Mouse (Mus musculus): ENCODE results near the gene Pagr1b. TPM values are rescaled to one million over a fixed set of nuclear protein-coding genes. Genes with fewer than 3 reads are reported as not detected.
A peak's percentile ranks its signal among the peaks of the same experiment; 100 is the strongest.

The Pagr1b gene
- total RNA-seq, 2 experiments from 2014 or later = 0.66 to 2.3 TPM

DNA sequence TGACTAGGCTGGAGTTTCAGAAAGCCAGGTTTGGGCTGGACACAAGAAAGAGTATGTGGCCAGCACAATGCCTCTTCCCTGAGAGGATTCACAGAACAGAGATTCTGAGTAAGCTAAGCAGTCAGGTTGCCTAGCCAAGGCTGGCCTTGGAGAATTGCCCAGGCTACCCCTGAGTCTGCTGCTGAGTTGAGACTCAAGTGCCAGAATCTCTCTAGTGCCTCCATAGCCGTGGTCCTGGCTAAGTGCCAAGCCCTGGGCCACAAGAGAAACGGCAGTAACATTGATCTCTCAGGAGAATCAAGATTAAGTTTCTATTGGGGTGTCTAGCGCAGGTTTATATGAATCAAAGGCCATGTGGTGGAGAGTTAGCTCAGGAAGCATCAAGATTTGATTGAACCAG, 50.7 kb downstream of the Pagr1b start:
- DNase-seq (ENCODE audit: low spot score in 2 of 2) = no peak
- intact Hi-C loops (cut with DNase I) = no loop called here

DNA sequence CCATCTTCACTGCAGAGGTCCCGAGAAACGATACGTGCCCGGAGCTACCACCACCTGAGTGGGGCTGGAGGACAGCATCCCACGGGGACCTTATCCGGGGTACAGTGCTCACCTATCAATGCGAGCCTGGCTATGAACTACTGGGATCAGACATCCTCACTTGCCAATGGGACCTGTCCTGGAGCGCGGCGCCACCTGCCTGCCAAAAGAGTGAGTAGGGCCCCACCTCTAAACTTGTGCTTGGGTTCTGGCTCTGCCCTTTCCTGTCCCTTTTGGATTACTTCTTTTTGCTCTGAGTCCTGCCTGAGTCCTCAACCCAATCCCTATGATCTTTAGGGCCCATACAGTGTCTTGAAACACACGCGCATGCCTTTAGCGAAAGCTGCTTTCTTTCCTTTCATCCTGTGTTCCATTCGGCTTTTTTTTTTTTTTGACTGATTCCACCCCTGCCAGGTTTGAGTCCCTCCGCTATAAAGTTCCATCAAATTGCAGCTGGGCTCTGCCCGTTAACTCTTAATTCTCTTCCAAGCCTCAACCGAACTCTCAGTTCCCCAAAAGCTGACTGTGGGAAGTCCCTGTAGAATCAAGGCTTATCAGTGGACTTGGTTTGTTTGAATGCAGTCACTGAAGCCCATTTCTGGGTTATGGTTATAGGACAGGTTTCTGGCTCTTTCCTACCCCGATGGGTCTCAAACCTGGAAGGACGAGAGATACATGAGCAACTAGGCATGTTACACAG, 52.6 kb downstream of the Pagr1b start:
- no peak for DNase-seq (ENCODE audit: low spot score in 2 of 2)
- intact Hi-C loops (cut with DNase I) = no loop called here

DNA sequence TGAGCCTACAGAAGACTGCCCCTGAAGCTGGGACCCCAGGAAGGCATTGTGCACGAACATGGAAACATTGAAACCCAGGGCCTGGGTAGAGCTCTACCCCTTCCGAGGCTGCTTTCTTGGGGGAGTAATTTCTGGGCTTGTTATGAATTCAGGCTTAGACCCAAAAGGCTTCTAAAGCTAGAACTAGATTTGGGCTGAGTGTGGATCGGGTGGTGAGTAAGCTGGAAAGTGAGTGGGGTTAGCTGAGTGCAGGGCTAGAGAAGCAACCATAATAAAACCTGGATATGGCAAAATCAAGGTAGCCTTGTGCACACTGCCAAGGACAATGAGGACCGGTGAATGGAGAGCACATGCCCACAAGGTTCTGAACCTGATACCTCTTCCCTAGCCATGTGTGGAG, 54.3 kb downstream of the Pagr1b start:
- intact Hi-C loops (cut with DNase I) = loop anchor here (1.0 kb wide), 1 partner anchor 9 kb away; no protein-coding TSS in a partner anchor
- DNase-seq (ENCODE audit: low spot score in 2 of 2) = peak in 1 of 2 experiments; percentile 59

DNA sequence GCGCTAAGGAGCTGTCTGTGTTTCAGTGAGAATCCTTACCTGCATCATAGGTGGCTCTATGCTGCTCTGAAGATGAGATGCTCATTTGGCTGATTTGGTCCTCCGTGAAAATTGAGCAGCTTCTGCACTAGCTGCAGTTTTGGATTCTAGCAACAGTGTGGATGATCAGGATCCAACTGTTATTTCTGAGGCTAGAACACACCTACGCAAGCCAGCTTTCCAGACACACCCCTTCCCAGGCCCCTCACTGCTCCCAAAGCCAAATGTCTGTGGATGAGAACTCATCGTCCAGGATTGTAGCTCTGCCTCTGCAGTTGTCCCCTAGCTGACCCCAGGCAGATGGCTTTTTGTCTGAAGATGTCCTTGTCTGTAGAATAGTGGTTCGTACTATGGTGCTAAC, 55.2 kb downstream of the Pagr1b start:
- DNase-seq (ENCODE audit: low spot score in 2 of 2) = peak in 1 of 2 experiments; percentile 59
- intact Hi-C loops (cut with DNase I) = loop anchor here (1.0 kb wide), 1 partner anchor 8 kb away; no protein-coding TSS in a partner anchor

DNA sequence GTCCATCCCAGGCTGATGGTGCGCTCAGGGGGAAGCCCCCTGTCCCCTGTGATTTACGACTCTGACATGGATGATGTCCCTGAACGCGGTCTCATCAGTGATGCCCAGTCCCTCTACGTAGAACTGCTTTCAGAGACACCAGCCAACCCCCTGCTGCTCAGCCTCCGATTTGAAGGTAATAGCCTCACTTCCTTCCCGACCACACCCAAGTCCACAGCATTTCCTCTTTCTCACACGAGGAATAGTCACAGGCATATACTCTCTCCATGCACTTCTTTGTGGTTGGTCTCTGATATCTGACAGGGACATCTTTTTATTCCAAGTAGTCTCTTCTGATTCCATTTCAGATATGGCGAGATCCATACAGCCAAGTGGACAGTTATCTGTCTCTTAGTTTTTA, 56.5 kb downstream of the Pagr1b start:
- intact Hi-C loops (cut with DNase I) = no loop called here

DNA sequence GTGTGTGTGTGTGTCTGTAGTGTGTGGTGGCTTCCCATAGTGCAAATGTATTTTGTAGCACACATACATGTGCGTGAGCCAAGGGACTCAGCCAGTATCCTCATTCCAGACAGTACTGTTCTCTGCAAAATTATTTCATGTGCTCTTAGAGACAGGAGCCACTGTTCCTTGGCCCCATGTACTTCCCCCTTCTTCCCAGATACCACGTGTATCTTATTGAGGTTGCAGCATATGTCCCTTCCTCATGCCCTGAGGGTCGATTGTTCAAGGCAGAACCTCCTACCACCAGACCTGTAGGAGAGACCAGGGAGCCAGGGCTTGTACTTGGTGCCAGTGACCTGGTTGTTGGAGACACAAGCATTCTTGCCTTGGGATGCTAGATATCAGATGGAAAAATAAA, 61.2 kb downstream of the Pagr1b start:
- intact Hi-C loops (cut with DNase I) = no loop called here
- DNase-seq (ENCODE audit: low spot score in 2 of 2) = no peak

More for the DNA sequence above, 56.5 kb downstream of the Pagr1b start:
- no peak for DNase-seq (ENCODE audit: low spot score in 2 of 2)

DNA sequence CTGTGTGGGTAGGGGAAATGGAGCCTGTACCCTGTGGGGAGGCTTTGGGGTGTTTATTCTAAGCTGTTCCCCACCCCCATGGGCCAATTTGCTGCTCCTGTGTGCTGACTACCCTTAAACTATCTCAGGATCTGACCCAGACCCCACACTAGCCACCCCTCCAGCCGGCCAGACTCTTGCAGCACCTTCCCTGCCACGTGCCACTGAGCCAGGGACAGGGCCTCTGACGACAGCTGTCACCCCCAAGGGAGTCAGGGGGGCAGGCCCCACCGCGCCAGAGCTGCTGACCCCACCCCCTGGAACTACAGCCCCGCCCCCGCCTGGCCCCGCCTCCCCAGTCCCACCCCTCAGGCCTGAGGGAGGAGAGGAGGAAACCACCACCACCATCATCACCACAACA, 63.6 kb downstream of the Pagr1b start:
- no peak for DNase-seq (ENCODE audit: low spot score in 2 of 2)
- intact Hi-C loops (cut with DNase I) = loop anchor here (1.0 to 5.0 kb wide), 2 partner anchors 9 to 70 kb away; partner anchors contain the start of gene Taok2

DNA sequence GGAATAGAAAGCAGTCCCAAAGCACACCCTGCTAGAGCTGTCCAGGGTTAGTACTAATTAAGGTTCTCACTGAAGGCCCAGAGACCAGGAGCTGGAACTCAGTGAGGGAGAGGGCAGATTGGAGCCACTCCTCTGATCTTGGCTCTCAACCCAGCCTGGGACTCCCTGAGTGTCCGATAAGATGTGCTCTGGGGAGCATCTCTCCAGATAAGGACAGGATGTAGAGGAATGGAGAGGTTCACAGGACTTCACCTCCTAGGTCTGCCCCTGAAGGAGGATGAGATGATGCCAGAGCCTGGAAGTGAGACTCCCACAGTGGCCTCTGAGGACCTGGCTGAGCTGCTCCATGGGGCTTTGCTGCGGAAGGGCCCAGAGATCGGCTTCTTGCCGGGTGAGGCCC, 64.5 kb downstream of the Pagr1b start:
- DNase-seq (ENCODE audit: low spot score in 2 of 2) = no peak
- intact Hi-C loops (cut with DNase I) = loop anchor here (2.0 to 5.0 kb wide), 4 partner anchors 25 to 129 kb away; partner anchors contain the start of genes Cdiptos, Gm42742, Prrt2 and Taok2

Small RNA genes lying within 50 kb of the gene (microRNA-seq; reads per million reads assigned to microRNA genes)
- 0 reads per million in 2 experiments for gene Gm44343

Other genes starting within 250 kb of the Pagr1b start
- 100 to 1,000 TPM; 311 to 316 TPM for gene Ypel3, start 239.5 kb downstream of the Pagr1b start, total RNA-seq (2021)
- under 1 TPM in 1 of 2 experiments, not detected in 1; 0.87 TPM for gene Tbx6, start 235.0 kb downstream of the Pagr1b start, total RNA-seq (2021)
- gene Ppp4c, start 224.0 kb downstream of the Pagr1b start, total RNA-seq (2021) = 10 to 100 TPM; 48.1 to 51.3 TPM
- gene Fam57b, start 218.8 kb downstream of the Pagr1b start, total RNA-seq (2021) = 10 to 100 TPM; 84.6 to 91.9 TPM
- not detected for gene 4930451I11Rik, start 184.8 kb downstream of the Pagr1b start, total RNA-seq (2021)
- 10 to 100 TPM; 47.8 to 57.6 TPM for gene Doc2a, start 169.1 kb downstream of the Pagr1b start, total RNA-seq (2021)
- gene Hirip3, start 154.5 kb downstream of the Pagr1b start, total RNA-seq (2021) = 10 to 100 TPM; 25.5 to 35.0 TPM
- gene Ino80e, start 154.1 kb downstream of the Pagr1b start, total RNA-seq (2021) = 10 to 100 TPM; 44.9 to 49.9 TPM
- 100 to 1,000 TPM; 149 to 154 TPM for gene Taok2, start 131.8 kb downstream of the Pagr1b start, total RNA-seq (2021)
- 10 to 100 TPM; 20.2 to 22.3 TPM for gene Tmem219, start 93.6 kb downstream of the Pagr1b start, total RNA-seq (2021)
- 100 to 1,000 TPM; 139 TPM for gene Kctd13, start 87.6 kb downstream of the Pagr1b start, total RNA-seq (2021)
- 10 to 100 TPM; 44.2 to 50.3 TPM for gene Asphd1, start 66.9 kb downstream of the Pagr1b start, total RNA-seq (2021)
- 100 to 1,000 TPM; 400 to 404 TPM for gene Sez6l2, start 65.9 kb downstream of the Pagr1b start, total RNA-seq (2021)
- gene Cdipt, start 40.6 kb downstream of the Pagr1b start, total RNA-seq (2021) = 100 to 1,000 TPM; 194 to 197 TPM
- gene Cdiptos, start 40.4 kb downstream of the Pagr1b start, total RNA-seq (2021) = not detected
- 1 to 10 TPM; 5.2 to 6.7 TPM for gene Mvp, start 1.9 kb downstream of the Pagr1b start, total RNA-seq (2021)
- 10 to 100 TPM; 22.5 to 23.9 TPM for gene Pagr1a, start 868 bp upstream of the Pagr1b start, total RNA-seq (2021)
- gene Gm42742, start 4.6 kb upstream of the Pagr1b start, total RNA-seq (2021) = 10 to 100 TPM; 39.2 to 43.8 TPM
- 100 to 1,000 TPM; 191 to 195 TPM for gene Prrt2, start 4.7 kb upstream of the Pagr1b start, total RNA-seq (2021)
- gene Maz, start 10.6 kb upstream of the Pagr1b start, total RNA-seq (2021) = 100 to 1,000 TPM; 241 to 243 TPM
- 1 to 10 TPM; 5.0 to 5.7 TPM for gene Kif22, start 26.0 kb upstream of the Pagr1b start, total RNA-seq (2021)
- gene Zg16, start 70.8 kb upstream of the Pagr1b start, total RNA-seq (2021) = not detected
- gene AI467606, start 74.9 kb upstream of the Pagr1b start, total RNA-seq (2021) = 1 to 10 TPM; 1.2 to 1.4 TPM
- gene Qprt, start 105.7 kb upstream of the Pagr1b start, total RNA-seq (2021) = under 1 TPM in 1 of 2 experiments, not detected in 1; 0.55 TPM
- gene Spn, start 121.3 kb upstream of the Pagr1b start, total RNA-seq (2021) = under 1 TPM; 0.09 to 0.14 TPM
- gene Cd2bp2, start 179.6 kb upstream of the Pagr1b start, total RNA-seq (2021) = 10 to 100 TPM; 81.7 to 84.1 TPM
- gene Tbc1d10b, start 192.0 kb upstream of the Pagr1b start, total RNA-seq (2021) = 10 to 100 TPM; 90.2 to 97.5 TPM
- gene Mylpf, start 192.4 kb upstream of the Pagr1b start, total RNA-seq (2021) = 1 to 10 TPM; 2.8 to 3.3 TPM
- gene Zfp553, start 216.6 kb upstream of the Pagr1b start, total RNA-seq (2021) = 10 to 100 TPM; 16.9 to 18.6 TPM
- 1 to 10 TPM; 3.4 to 3.6 TPM for gene Sept1, start 216.6 kb upstream of the Pagr1b start, total RNA-seq (2021)
- gene Zfp771, start 227.8 kb upstream of the Pagr1b start, total RNA-seq (2021) = 10 to 100 TPM; 55.3 to 55.5 TPM
- 10 to 100 TPM; 30.6 to 31.0 TPM for gene Dctpp1, start 244.2 kb upstream of the Pagr1b start, total RNA-seq (2021)

Measured in left cerebral cortex, postnatal 25 days (tissue).